Mouse (Mus musculus) liver, embryonic 12.5 days (tissue): Measurements from ENCODE around the gene Actg2. TPM values are rescaled to one million over a fixed set of nuclear protein-coding genes. Genes with fewer than 3 reads are reported as not detected.

Experiments used
- ATAC-seq: fragments of 200-750 bp; cut with Nextera tagmentation; 2 replicates; pipeline ENCODE4 v1.8.0; 2017; ENCODE audit warnings: moderate number of reproducible peaks, mild to moderate bottlenecking, moderate library complexity
- H3K27ac ChIP-seq: fragments of 300-500 bp; sonication (generic); 2 replicates; pipeline ENCODE4 v1.5.1; 2016; ENCODE audit warnings: mild to moderate bottlenecking
- H3K27me3 ChIP-seq: fragments of 300-500 bp; sonication (generic); replicated peaks from 2 replicates; pipeline ENCODE4 v1.6.1; 2016; ENCODE audit warnings: mild to moderate bottlenecking, moderate library complexity
- H3K36me3 ChIP-seq: fragments of 300-500 bp; sonication (generic); 2 replicates; pipeline ENCODE4 v1.6.1; 2016; ENCODE audit warnings: mild to moderate bottlenecking, moderate library complexity
- H3K4me1 ChIP-seq: fragments of 300-500 bp; sonication (generic); 2 replicates; pipeline ENCODE4 v1.6.1; 2016
- H3K4me2 ChIP-seq: fragments of 300-500 bp; sonication (generic); 2 replicates; pipeline ENCODE4 v1.6.1; 2016; ENCODE audit warnings: mild to moderate bottlenecking, moderate library complexity
- H3K4me3 ChIP-seq: fragments of 300-500 bp; sonication (generic); 2 replicates; pipeline ENCODE4 v1.5.1; 2016; ENCODE audit warnings: mild to moderate bottlenecking, moderate library complexity
- H3K9ac ChIP-seq: fragments of 300-500 bp; sonication (generic); 2 replicates; pipeline ENCODE4 v1.6.1; 2016; ENCODE audit warnings: mild to moderate bottlenecking, moderate library complexity
- H3K9me3 ChIP-seq: fragments of 300-500 bp; sonication (generic); replicated peaks from 2 replicates; pipeline ENCODE4 v1.6.1; 2016; ENCODE audit warnings: mild to moderate bottlenecking, moderate library complexity
- WGBS: fragments of 180-500 bp; shearing (Covaris S2); methylation state at CpG from one replicate; pipeline ENCODE4 v1.1.7; 2016; ENCODE audit not compliant: insufficient replicate concordance; 5-methylcytosine and 5-hydroxymethylcytosine counted together
- polyA plus RNA-seq: library from polyadenylated mRNA; unstranded; fragments of >200 nt; fragmentation: Nextera tagmentation; extraction: Ambion mirVana; gene quantifications from 2 replicates; pipeline ENCODE4 v1.2.1, GENCODE M21; 2016

Gene Actg2
- polyA plus RNA-seq, 1 experiment from 2014 or later: 5.7 TPM

DNA sequence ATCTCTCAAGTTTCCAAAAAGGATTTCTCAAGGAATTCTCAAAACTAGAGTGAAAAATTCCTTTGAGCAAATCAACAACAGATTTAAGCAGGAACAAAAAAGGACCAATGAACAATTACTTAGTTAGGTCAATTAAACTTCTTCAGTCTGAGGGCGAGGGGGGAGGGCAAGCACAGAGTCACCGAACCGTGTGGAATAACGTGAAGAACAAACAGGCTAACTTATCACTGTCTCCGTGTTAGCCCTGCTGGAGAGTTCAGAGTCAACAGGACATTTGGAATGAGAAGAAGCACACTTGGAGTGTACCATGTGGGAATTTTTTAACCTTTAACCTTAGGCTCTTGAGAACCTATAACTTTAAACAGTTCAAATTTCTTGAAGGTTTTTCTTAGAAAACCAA, 12.3 kb upstream of the Actg2 start:
- Histone ChIP-seq H3K4me2 (no peak overlapping the region), H3K36me3 (peaks cover 33% of the 10 kb centered on the region), H3K4me1 (no peaks in the 10 kb centered on the region), H3K27ac (no peak overlapping the region), H3K9ac (no peak overlapping the region), H3K4me3 (no peak overlapping the region), H3K27me3 (no peaks in the 10 kb centered on the region), H3K9me3 (no peaks in the 10 kb centered on the region)
- 76% methylated on average over 5 of the region's 5 CpGs for WGBS
- ATAC-seq: no peak

DNA sequence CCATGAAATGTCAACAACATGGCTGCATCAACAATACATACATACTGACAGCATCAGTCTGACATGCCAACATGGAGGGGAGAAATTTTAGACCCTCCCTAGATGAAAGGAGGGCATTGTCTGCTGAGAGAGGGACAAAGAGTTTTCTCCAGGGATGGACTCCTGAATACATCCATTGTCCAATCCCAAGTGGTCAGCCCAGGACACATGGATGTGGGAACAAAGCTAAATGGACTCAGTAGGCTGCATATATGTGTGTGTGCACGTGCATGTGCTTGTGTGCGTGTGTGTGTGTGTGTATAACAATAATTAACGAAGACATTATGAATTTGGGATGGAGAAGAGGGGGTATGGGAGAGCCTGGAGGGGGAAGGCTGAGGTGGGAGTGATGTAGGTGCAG, 9.7 kb upstream of the Actg2 start:
- no peaks in the 10 kb centered on the region for H3K9me3 ChIP-seq
- no peak overlapping the region for H3K27ac ChIP-seq
- H3K4me3 ChIP-seq: no peak overlapping the region
- no peaks in the 10 kb centered on the region for H3K27me3 ChIP-seq
- H3K36me3 ChIP-seq: peaks cover 26% of the 10 kb centered on the region
- no peak for ATAC-seq
- no peak overlapping the region for H3K9ac ChIP-seq
- WGBS: 73% methylated on average over 3 of the region's 3 CpGs
- no peak overlapping the region for H3K4me2 ChIP-seq
- H3K4me1 ChIP-seq: no peaks in the 10 kb centered on the region

DNA sequence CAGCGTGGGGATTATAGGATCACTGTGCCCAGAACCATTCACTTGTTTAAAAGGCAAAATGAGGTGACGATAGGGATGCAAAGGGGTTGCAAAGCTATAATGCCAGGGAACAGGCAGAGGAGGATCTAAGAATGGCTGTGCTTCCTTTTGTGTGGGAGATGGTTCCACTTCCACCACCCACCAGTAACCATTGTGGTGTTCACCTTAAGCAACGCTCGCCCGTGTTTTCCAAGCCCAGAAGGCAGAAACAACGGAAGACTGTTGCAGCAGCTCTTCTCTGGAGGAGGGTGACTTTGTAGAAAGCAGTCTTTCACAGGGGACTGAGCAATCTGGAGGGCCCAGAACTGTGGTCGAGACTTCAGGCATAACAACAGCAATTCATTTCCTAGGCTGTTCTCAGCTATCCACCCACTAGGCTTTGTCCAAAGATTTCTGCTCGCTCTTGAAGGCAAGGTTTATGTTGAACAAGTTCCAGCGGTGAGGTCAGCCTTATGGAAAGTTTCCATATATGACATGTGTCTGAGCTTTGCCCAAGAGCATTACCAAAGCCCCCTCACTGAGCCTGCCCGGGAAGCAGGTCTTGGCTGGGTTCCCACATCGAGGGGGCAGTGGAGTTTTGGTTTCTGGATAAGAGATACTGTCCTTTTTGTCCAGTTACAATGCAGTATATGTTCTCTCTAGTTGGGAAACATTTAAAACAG, 5.8 kb upstream of the Actg2 start:
- no peak overlapping the region for H3K4me2 ChIP-seq
- no peak overlapping the region for H3K9ac ChIP-seq
- ATAC-seq: no peak
- H3K9me3 ChIP-seq: no peaks in the 10 kb centered on the region
- H3K36me3 ChIP-seq: peaks cover 18% of the 10 kb centered on the region
- WGBS: 65% methylated on average over 11 of the region's 11 CpGs
- no peak overlapping the region for H3K27ac ChIP-seq
- no peak overlapping the region for H3K4me3 ChIP-seq
- H3K27me3 ChIP-seq: no peaks in the 10 kb centered on the region
- H3K4me1 ChIP-seq: no peaks in the 10 kb centered on the region

DNA sequence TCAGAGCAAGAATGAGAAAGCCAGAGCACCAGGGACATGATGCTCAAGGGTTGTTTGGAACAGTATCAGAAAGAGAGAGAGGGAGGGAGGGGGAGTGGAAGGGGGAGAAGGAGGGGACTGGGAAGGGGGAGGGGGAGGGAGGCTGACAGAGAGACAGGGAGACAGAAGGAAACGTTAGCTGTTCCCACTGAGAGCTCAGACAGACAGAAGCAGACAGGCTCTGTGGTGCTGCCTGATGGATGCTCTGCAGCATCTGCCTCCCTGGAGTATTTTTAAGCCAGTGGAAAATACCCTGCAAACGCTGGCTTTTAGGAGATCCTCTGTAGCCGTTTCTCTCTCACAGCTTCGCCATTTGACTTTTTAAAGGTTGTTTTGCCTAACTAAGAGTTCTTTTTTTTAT, 4.0 kb upstream of the Actg2 start:
- Histone ChIP-seq H3K27me3 (no peaks in the 10 kb centered on the region), H3K9me3 (no peaks in the 10 kb centered on the region), H3K4me2 (no peak overlapping the region), H3K4me3 (no peak overlapping the region), H3K9ac (no peak overlapping the region), H3K36me3 (peaks cover 5% of the 10 kb centered on the region), H3K4me1 (no peaks in the 10 kb centered on the region), H3K27ac (no peak overlapping the region)
- no peak for ATAC-seq
- WGBS: 51% methylated on average over 4 of the region's 4 CpGs

DNA sequence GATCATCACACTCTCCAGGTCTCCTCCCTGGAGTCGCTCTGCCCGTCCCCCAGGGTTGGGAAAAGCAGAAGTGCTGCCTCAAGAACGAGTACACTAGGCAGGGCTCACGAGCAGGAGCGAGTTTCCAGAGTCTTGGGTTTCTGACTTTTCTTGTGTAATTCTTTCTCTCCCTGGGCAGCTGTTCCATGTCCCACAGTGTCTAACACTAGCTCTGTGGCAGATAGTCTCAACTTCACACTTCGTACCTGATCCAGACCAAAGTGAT, 662 bp upstream of the Actg2 start:
- Histone ChIP-seq H3K27ac (no peak overlapping the region), H3K36me3 (no peaks in the 10 kb centered on the region), H3K9me3 (no peaks in the 10 kb centered on the region), H3K4me2 (no peak overlapping the region), H3K27me3 (0 out of 2 replicates have a peak, but pooled peaks cover 7% of the 10 kb centered on the region), H3K9ac (no peak overlapping the region), H3K4me1 (no peaks in the 10 kb centered on the region), H3K4me3 (no peak overlapping the region)
- WGBS: 23% methylated on average over 6 of the region's 6 CpGs
- ATAC-seq: no peak

DNA sequence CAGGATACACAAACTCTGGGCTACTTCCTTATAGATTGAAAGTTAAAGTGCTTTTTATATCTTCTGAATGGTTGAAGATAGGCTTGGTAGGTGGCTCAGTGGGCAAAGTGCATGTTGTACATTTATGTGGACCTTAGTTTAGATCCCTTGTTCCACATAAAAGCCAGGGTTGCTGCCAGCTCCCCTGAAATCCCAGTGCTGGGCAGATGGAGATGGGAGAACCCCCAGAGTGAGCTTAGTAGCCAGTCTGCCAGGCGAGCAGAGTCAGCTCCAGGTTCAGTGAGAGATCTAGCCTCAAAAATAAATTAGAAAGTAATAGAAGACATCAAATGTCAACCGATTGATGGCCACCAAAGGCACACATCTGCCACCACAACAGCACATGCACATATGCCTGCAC, 3.5 kb downstream of the Actg2 start:
- H3K27ac ChIP-seq: no peak overlapping the region
- H3K4me3 ChIP-seq: no peak overlapping the region
- H3K9me3 ChIP-seq: no peaks in the 10 kb centered on the region
- H3K4me2 ChIP-seq: no peak overlapping the region
- no peak for ATAC-seq
- WGBS: 61% methylated on average over 2 of the region's 2 CpGs
- peaks cover 19% of the 10 kb centered on the region; the same call in 1 of the 2 replicates for H3K27me3 ChIP-seq
- H3K4me1 ChIP-seq: no peaks in the 10 kb centered on the region
- H3K9ac ChIP-seq: no peak overlapping the region
- H3K36me3 ChIP-seq: no peaks in the 10 kb centered on the region

DNA sequence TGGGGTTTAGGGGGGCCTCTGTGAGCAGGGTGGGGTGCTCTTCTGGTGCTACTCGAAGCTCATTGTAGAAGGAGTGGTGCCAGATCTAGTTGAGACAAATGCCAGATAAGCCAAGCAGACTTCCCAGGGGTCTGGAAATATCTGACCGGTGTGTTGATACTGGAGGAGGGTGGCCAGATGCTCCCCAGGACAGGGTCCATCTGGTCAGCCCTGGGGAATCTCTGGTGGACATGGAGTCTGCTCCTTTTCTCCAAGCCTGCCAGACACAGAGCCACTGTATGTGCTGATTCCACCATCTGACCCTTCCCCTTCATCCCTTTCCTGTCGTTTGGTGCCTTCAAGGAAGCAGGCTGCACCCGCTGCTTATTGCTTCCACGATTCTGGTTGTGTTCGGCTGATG, 12.9 kb downstream of the Actg2 start:
- Histone ChIP-seq H3K9ac (no peak overlapping the region), H3K4me3 (no peak overlapping the region), H3K27me3 (no peaks in the 10 kb centered on the region; the same call in 1 of the 2 replicates), H3K9me3 (no peaks in the 10 kb centered on the region), H3K4me1 (peaks cover 16% of the 10 kb centered on the region), H3K27ac (no peak overlapping the region), H3K4me2 (peak overlapping the region; percentile 21), H3K36me3 (no peaks in the 10 kb centered on the region)
- ATAC-seq: no peak
- 34% methylated on average over 6 of the region's 6 CpGs for WGBS

DNA sequence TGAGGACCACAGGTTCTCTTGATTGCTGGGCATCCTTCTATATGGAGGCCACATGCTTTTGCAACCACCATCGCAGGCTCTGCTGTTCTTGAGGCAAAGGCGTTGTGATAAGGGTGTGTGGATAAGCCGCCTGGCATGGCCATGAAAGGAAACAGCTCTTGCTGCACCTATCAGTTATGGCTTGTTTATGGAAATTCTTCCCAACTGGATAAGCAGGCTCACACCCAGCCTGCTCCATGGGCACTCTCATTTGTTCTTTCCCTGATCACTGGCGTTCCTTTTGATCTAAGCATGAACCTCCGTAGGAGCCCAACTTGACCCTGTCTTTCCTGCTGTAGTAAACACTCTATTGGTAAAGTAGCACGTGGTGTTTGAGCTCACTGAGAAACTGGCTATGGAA, 14.3 kb downstream of the Actg2 start:
- H3K27ac ChIP-seq: no peak overlapping the region
- no peak overlapping the region for H3K4me3 ChIP-seq
- H3K36me3 ChIP-seq: no peaks in the 10 kb centered on the region
- H3K9me3 ChIP-seq: no peaks in the 10 kb centered on the region
- no peak overlapping the region for H3K4me2 ChIP-seq
- no peak for ATAC-seq
- WGBS: 35% methylated on average over 6 of the region's 6 CpGs
- H3K9ac ChIP-seq: no peak overlapping the region
- H3K27me3 ChIP-seq: no peaks in the 10 kb centered on the region; the same call in 1 of the 2 replicates
- H3K4me1 ChIP-seq: peaks cover 16% of the 10 kb centered on the region

DNA sequence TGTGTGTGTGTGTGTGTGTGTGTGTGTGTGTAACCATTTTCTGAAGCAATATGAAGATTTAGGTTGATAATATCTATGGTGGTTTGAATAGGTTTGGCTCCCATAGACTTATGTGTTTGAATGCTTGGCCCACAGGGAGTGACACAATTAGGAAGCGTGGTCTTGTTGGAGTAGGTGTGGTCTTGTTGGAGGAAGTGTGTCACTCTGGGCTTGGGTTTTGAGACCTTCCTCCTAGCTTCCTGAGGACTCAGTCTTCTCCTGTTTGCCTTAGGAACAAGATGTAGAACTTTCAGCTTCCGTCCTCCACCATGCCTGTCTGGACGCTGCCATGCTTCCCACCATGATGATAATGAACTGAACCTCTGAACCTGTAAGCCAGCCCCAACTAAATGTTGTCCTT, 17.4 kb downstream of the Actg2 start:
- no peak overlapping the region for H3K4me3 ChIP-seq
- ATAC-seq: no peak
- H3K4me2 ChIP-seq: no peak overlapping the region
- H3K27ac ChIP-seq: no peak overlapping the region
- H3K9ac ChIP-seq: no peak overlapping the region
- H3K36me3 ChIP-seq: no peaks in the 10 kb centered on the region
- H3K4me1 ChIP-seq: peaks cover 11% of the 10 kb centered on the region
- WGBS: 59% methylated on average over 3 of the region's 3 CpGs
- no peaks in the 10 kb centered on the region for H3K9me3 ChIP-seq
- H3K27me3 ChIP-seq: no peaks in the 10 kb centered on the region; the same call in 1 of the 2 replicates

DNA sequence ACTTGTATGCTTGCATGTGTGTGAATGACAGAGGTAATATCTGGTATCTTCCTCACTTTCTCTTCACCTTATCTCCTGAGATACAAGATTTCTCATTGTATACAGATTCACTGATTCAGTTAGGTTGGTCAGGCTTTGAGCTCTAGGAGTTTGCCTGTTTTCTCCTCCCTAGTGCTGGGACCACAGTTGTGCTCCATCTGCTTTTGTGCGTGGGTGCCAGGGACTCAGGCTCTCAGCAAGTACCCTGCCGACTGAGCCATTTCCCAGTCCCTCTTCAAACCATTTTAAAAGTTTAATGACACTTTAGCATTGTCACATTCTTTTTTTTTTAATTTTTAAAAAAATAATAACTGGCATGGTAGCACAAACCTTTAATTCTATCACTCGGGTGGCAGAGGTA, 20.9 kb downstream of the Actg2 start:
- no peaks in the 10 kb centered on the region; the same call in 1 of the 2 replicates for H3K27me3 ChIP-seq
- no peak overlapping the region for H3K27ac ChIP-seq
- no peaks in the 10 kb centered on the region for H3K36me3 ChIP-seq
- WGBS: 63% methylated on average over 3 of the region's 3 CpGs
- no peak overlapping the region for H3K9ac ChIP-seq
- H3K9me3 ChIP-seq: no peaks in the 10 kb centered on the region
- no peak overlapping the region for H3K4me2 ChIP-seq
- no peaks in the 10 kb centered on the region for H3K4me1 ChIP-seq
- ATAC-seq: no peak
- no peak overlapping the region for H3K4me3 ChIP-seq

DNA sequence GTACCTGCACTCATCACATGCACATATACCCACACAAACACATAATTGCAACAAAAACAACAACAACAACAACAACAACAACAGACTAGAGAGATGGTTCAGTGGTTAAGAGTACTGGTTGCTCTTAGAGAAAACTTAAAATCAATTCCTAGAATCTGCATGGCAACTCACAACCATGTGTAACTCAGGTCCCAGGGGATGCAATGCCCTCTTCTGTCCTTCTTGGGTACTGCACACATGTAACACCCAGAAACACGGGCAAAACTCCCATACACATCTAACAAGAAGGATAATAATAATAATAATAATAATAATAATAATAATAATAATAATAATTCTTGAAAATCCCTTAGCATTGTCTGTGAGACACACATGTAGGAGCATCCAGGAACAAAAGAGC, 23.6 kb downstream of the Actg2 start:
- peaks cover 3% of the 10 kb centered on the region for H3K4me1 ChIP-seq
- 23% methylated on average over 1 of the region's 1 CpGs for WGBS
- no peaks in the 10 kb centered on the region for H3K27me3 ChIP-seq
- H3K36me3 ChIP-seq: no peaks in the 10 kb centered on the region
- no peaks in the 10 kb centered on the region for H3K9me3 ChIP-seq
- H3K4me3 ChIP-seq: no peak overlapping the region
- no peak overlapping the region for H3K27ac ChIP-seq
- H3K4me2 ChIP-seq: no peak overlapping the region
- no peak overlapping the region for H3K9ac ChIP-seq
- peak; percentile 52; the same call in 1 of the 2 replicates for ATAC-seq

DNA sequence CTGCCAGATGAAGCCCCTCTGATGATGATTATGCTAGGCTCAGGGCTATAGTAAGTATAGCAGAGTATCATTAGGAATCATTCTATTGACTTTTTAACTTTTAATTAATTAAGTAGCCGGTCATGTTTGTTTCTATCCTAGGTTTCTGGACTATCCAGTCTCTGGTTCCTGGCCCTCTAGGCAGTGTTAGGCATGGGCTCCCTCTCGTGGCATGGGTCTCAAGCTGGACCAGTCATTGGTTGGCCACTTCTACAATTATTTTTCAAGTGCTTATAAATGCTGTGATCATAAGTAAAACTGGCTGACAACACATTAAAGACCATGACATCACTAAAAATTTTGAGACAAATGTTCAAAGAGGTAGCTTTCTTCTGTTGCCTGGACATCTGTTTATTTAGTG, 25.9 kb downstream of the Actg2 start:
- no peak overlapping the region for H3K4me2 ChIP-seq
- WGBS: 53% methylated on average over 2 of the region's 2 CpGs
- H3K36me3 ChIP-seq: no peaks in the 10 kb centered on the region
- no peaks in the 10 kb centered on the region for H3K9me3 ChIP-seq
- H3K27me3 ChIP-seq: no peaks in the 10 kb centered on the region
- no peak overlapping the region for H3K27ac ChIP-seq
- peaks cover 16% of the 10 kb centered on the region for H3K4me1 ChIP-seq
- no peak for ATAC-seq
- no peak overlapping the region for H3K4me3 ChIP-seq
- H3K9ac ChIP-seq: no peak overlapping the region

DNA sequence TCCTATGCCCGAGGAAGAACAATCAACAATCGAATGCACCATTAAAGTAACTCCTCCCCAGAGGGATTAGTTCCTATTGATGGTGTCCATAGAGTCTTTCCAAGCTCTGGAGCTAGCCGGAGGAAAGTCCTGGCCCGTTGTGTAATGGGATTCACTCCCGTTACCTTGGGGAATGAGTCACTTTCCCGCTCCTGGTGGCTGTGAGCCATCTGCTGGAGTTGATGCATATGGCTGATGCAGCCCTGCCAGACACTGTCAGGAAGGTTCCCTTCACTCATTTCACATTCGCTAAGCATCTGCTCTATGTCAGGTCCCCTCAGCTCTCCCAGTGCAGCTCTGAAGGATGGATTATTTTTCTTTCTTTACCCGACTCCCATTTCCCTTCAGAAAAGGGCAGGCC, 26.6 kb downstream of the Actg2 start:
- Histone ChIP-seq H3K27me3 (no peaks in the 10 kb centered on the region), H3K4me2 (no peak overlapping the region), H3K9me3 (no peaks in the 10 kb centered on the region), H3K36me3 (no peaks in the 10 kb centered on the region), H3K9ac (no peak overlapping the region), H3K4me3 (no peak overlapping the region), H3K27ac (no peak overlapping the region), H3K4me1 (peaks cover 24% of the 10 kb centered on the region)
- no peak for ATAC-seq
- 51% methylated on average over 8 of the region's 8 CpGs for WGBS
